Mouse (Mus musculus) heart, embryonic 16.5 days (tissue): Measurements from ENCODE around the gene Hip1r. TPM values are rescaled to one million over a fixed set of nuclear protein-coding genes. Genes with fewer than 3 reads are reported as not detected.
A peak's percentile ranks its signal among the peaks of the same experiment; 100 is the strongest.

Experiments used
- ATAC-seq: fragments of 200-750 bp; cut with Nextera tagmentation; replicated peaks from 2 replicates; pipeline ENCODE4 v1.8.0; 2017; ENCODE audit warnings: moderate number of reproducible peaks; ENCODE audit not compliant: insufficient read depth, low FRiP score; ENCODE audit errors: extremely low read depth
- H3K27ac ChIP-seq: fragments of 300-500 bp; sonication (generic); 2 replicates; pipeline ENCODE4 v1.5.1; 2014; ENCODE audit warnings: mild to moderate bottlenecking, low read length, control low read depth, moderate library complexity
- H3K27me3 ChIP-seq: fragments of 300-500 bp; sonication (generic); 2 replicates; pipeline ENCODE4 v1.6.1; 2014; ENCODE audit warnings: low read length, mixed read lengths; ENCODE audit not compliant: control insufficient read depth, insufficient read depth
- H3K36me3 ChIP-seq: fragments of 300-500 bp; sonication (generic); 2 replicates; pipeline ENCODE4 v1.6.1; 2014; ENCODE audit not compliant: control insufficient read depth, insufficient read depth
- H3K4me1 ChIP-seq: fragments of 300-500 bp; sonication (generic); 2 replicates; pipeline ENCODE4 v1.6.1; 2014; ENCODE audit warnings: low read length, mixed read lengths; ENCODE audit not compliant: control insufficient read depth, insufficient read depth
- H3K4me2 ChIP-seq: fragments of 300-500 bp; sonication (generic); 2 replicates; pipeline ENCODE4 v1.6.1; 2014; ENCODE audit warnings: low read depth, mild to moderate bottlenecking, control low read depth, low read length
- H3K4me3 ChIP-seq: fragments of 300-500 bp; sonication (generic); 2 replicates; pipeline ENCODE4 v1.5.1; 2014; ENCODE audit warnings: mild to moderate bottlenecking, control low read depth, low read length
- H3K9ac ChIP-seq: fragments of 300-500 bp; sonication (generic); 2 replicates; pipeline ENCODE4 v1.6.1; 2014; ENCODE audit warnings: low read length, control low read depth
- H3K9me3 ChIP-seq: fragments of 300-500 bp; sonication (generic); replicated peaks from 2 replicates; pipeline ENCODE4 v1.6.1; 2016; ENCODE audit warnings: low read length; ENCODE audit not compliant: control insufficient read depth
- WGBS: fragments of 180-500 bp; shearing (Covaris S2); extraction: QIAGEN DNeasy Blood & Tissue Kit; methylation state at CpG from one replicate; pipeline ENCODE4 v1.1.7; 2014; 5-methylcytosine and 5-hydroxymethylcytosine counted together
- polyA plus RNA-seq: library from polyadenylated mRNA; unstranded; fragments of >200 nt; fragmentation: Nextera tagmentation; extraction: Ambion mirVana; gene quantifications from 2 replicates; pipeline ENCODE4 v1.2.1, GENCODE M21; 2015

The Hip1r gene
- polyA plus RNA-seq = 11.2 and 11.7 TPM in 2 replicates

- Histone ChIP-seq H3K4me1 (peaks cover 24% of the 10 kb centered on the region), H3K36me3 (no peaks in the 10 kb centered on the region), H3K27me3 (peaks cover 12% of the 10 kb centered on the region), H3K9me3 (no peaks in the 10 kb centered on the region), H3K9ac (peak within 1 kb of the TSS; percentile 87), H3K4me2 (peak within 1 kb of the TSS; percentile 93), H3K4me3 (peak within 1 kb of the TSS; percentile 84), H3K27ac (peak within 1 kb of the TSS; percentile 65)
- peak; percentile 79 for ATAC-seq
- 1% methylated on average over 89 of the region's 106 CpGs for WGBS
These were observed at the start of gene Hip1r for GRCm38 (mm10) chr5:123973299-123974178. Gene Hip1r (plus strand): TSS chr5:123973628.

- Histone ChIP-seq H3K9me3 (no peaks in the 10 kb centered on the region), H3K27ac (no peak within 1 kb of the TSS), H3K27me3 (no peaks in the 10 kb centered on the region), H3K4me3 (no peak within 1 kb of the TSS), H3K9ac (no peak within 1 kb of the TSS), H3K4me2 (no peak within 1 kb of the TSS), H3K36me3 (peaks cover 53% of the 10 kb centered on the region), H3K4me1 (no peaks in the 10 kb centered on the region; the same call in 1 of the 2 replicates)
- WGBS = 91% methylated on average over 9 of the region's 9 CpGs
- ATAC-seq = no peak
These were observed 46.3 kb upstream of the Hip1r start, which contains the start of gene Gm43518 for GRCm38 (mm10) chr5:123927118-123927517. Gene Gm43518 (plus strand): TSS chr5:123927418.

GRCm38 (mm10) chr5:123930508-123930989, 42.9 kb upstream of the Hip1r start, which contains the start of gene Ccdc62:
Gene Ccdc62 (plus strand): TSS chr5:123930679.
- no peaks in the 10 kb centered on the region for H3K9me3 ChIP-seq
- WGBS = under 1% methylated on average over 56 of the region's 56 CpGs
- H3K36me3 ChIP-seq = peaks cover 27% of the 10 kb centered on the region
- no peaks in the 10 kb centered on the region; the same call in 1 of the 2 replicates for H3K4me1 ChIP-seq
- H3K27ac ChIP-seq = peak within 1 kb of the TSS; percentile 94
- peak within 1 kb of the TSS; percentile 88 for H3K4me3 ChIP-seq
- H3K9ac ChIP-seq = peak within 1 kb of the TSS; percentile 96
- ATAC-seq = peak; percentile 97
- H3K27me3 ChIP-seq = no peaks in the 10 kb centered on the region
- peak within 1 kb of the TSS; percentile 96 for H3K4me2 ChIP-seq

- Histone ChIP-seq H3K9ac (peak overlapping the region; percentile 96), H3K4me2 (peak overlapping the region; percentile 96), H3K27ac (peak overlapping the region; percentile 94), H3K9me3 (no peaks in the 10 kb centered on the region), H3K4me1 (no peaks in the 10 kb centered on the region; the same call in 1 of the 2 replicates), H3K27me3 (no peaks in the 10 kb centered on the region), H3K36me3 (peaks cover 24% of the 10 kb centered on the region), H3K4me3 (peak overlapping the region; percentile 88)
- ATAC-seq = no peak
- WGBS = 48% methylated on average over 13 of the region's 13 CpGs
These were observed 42.3 kb upstream of the Hip1r start for GRCm38 (mm10) chr5:123931131-123931530.

GRCm38 (mm10) chr5:123932927-123933326, 40.5 kb upstream of the Hip1r start:
- H3K27me3 ChIP-seq = no peaks in the 10 kb centered on the region
- H3K9me3 ChIP-seq = no peaks in the 10 kb centered on the region
- no peak overlapping the region for H3K9ac ChIP-seq
- no peak overlapping the region for H3K4me2 ChIP-seq
- no peak for ATAC-seq
- peaks cover 8% of the 10 kb centered on the region for H3K36me3 ChIP-seq
- no peaks in the 10 kb centered on the region; the same call in 1 of the 2 replicates for H3K4me1 ChIP-seq
- H3K4me3 ChIP-seq = no peak overlapping the region
- H3K27ac ChIP-seq = no peak overlapping the region

- H3K4me1 ChIP-seq = no peaks in the 10 kb centered on the region; the same call in 1 of the 2 replicates
- H3K27me3 ChIP-seq = no peaks in the 10 kb centered on the region
- H3K36me3 ChIP-seq = peaks cover 2% of the 10 kb centered on the region; the same call in 1 of the 2 replicates
- WGBS = 90% methylated on average over 12 of the region's 12 CpGs
- no peak overlapping the region for H3K27ac ChIP-seq
- H3K4me3 ChIP-seq = no peak overlapping the region
- no peak overlapping the region for H3K4me2 ChIP-seq
- no peak overlapping the region for H3K9ac ChIP-seq
- ATAC-seq = no peak
- no peaks in the 10 kb centered on the region for H3K9me3 ChIP-seq
These were observed 39.9 kb upstream of the Hip1r start for GRCm38 (mm10) chr5:123933556-123933955.

GRCm38 (mm10) chr5:123933957-123934591, 39.4 kb upstream of the Hip1r start:
- H3K9me3 ChIP-seq = no peaks in the 10 kb centered on the region
- H3K27ac ChIP-seq = no peak overlapping the region
- ATAC-seq = no peak
- peak overlapping the region; percentile 27; the same call in 1 of the 2 replicates for H3K4me2 ChIP-seq
- H3K4me3 ChIP-seq = no peak overlapping the region
- H3K9ac ChIP-seq = peak overlapping the region; percentile 3; the same call in 1 of the 2 replicates
- WGBS = 28% methylated on average over 18 of the region's 18 CpGs
- H3K36me3 ChIP-seq = no peaks in the 10 kb centered on the region; the same call in 1 of the 2 replicates
- no peaks in the 10 kb centered on the region for H3K27me3 ChIP-seq
- no peaks in the 10 kb centered on the region; the same call in 1 of the 2 replicates for H3K4me1 ChIP-seq

GRCm38 (mm10) chr5:123935931-123936330, 37.5 kb upstream of the Hip1r start:
- Histone ChIP-seq H3K9ac (no peak overlapping the region), H3K4me3 (no peak overlapping the region), H3K27me3 (no peaks in the 10 kb centered on the region), H3K4me1 (no peaks in the 10 kb centered on the region; the same call in 1 of the 2 replicates), H3K27ac (no peak overlapping the region), H3K9me3 (no peaks in the 10 kb centered on the region), H3K36me3 (no peaks in the 10 kb centered on the region), H3K4me2 (no peak overlapping the region)
- 80% methylated on average over 5 of the region's 5 CpGs for WGBS
- ATAC-seq = no peak
